Mouse (Mus musculus) cortical plate, adult 2 months (tissue): ENCODE measurements around the gene P4ha3.

ENCODE experiments used
- CTCF ChIP-seq: fragments of 200-500 bp; IDR thresholded peaks from 2 replicates; pipeline ENCODE4 v1.5.1; 2011; ENCODE audit warnings: mild to moderate bottlenecking, control low read depth, low read length; ENCODE audit not compliant: insufficient read depth; ENCODE audit errors: extremely low read depth
- POLR2A ChIP-seq: fragments of 200-500 bp; IDR thresholded peaks from 2 replicates; pipeline ENCODE4 v1.6.1; 2011; ENCODE audit warnings: mild to moderate bottlenecking, low read length, control low read depth; ENCODE audit not compliant: insufficient read depth; ENCODE audit errors: extremely low read depth

- TF ChIP-seq POLR2A (no peak), CTCF (no peak)
Observed at GRCm38 (mm10) chr7:100327514-100327913, 42.2 kb downstream of the P4ha3 start.
